8 mouse cellular contexts compared by ENCODE assay signal in genomic region chr3:145937505-145938404, GRCm38 (mm10). TPM values are rescaled to one million over a fixed set of nuclear protein-coding genes. Genes with fewer than 3 reads are reported as not detected.
DNase-seq lines count a peak whose midpoint lies in the region; ATAC-seq and TF ChIP-seq lines count a peak whose summit lies in the region.

Gene 2410004B18Rik, plus strand, starts transcription at chr3:145938014.

- peak within 1 kb of the TSS; percentile 78 for H3K9ac ChIP-seq in forebrain, postnatal 0 days
- peak within 1 kb of the TSS; percentile 88 for H3K9ac ChIP-seq in lung, embryonic 14.5 days

- 0 out of 2 replicates have a peak within 1 kb of the TSS, but pooled peaks have one; percentile 26 for H3K27ac ChIP-seq in cerebellum, adult 2 months (ENCODE audit: insufficient read depth, low read length)
- peak within 1 kb of the TSS; percentile 85 for H3K27ac ChIP-seq in forebrain, postnatal 0 days (ENCODE audit: low read depth, low read length)
- H3K27ac ChIP-seq in lung, embryonic 14.5 days (ENCODE audit: low read depth) = peak within 1 kb of the TSS; percentile 30; the same call in 1 of the 2 replicates

- peak within 1 kb of the TSS; percentile 82 for H3K4me2 ChIP-seq in forebrain, postnatal 0 days (ENCODE audit: low read depth)
- peak within 1 kb of the TSS; percentile 86 for H3K4me2 ChIP-seq in lung, embryonic 14.5 days

- H3K4me3 ChIP-seq in cerebellum, adult 2 months (replicated peaks; ENCODE audit: insufficient read depth, low read depth, low read length) = peak within 1 kb of the TSS; percentile 65
- peak within 1 kb of the TSS; percentile 94 for H3K4me3 ChIP-seq in forebrain, postnatal 0 days (ENCODE audit: low read depth, low read length)
- peak within 1 kb of the TSS; percentile 96 for H3K4me3 ChIP-seq in lung, embryonic 14.5 days (ENCODE audit: low read depth, low read length)

- ATAC-seq in forebrain, postnatal 0 days = peak; percentile 99
- peak; percentile 92 for ATAC-seq in lung, embryonic 14.5 days (ENCODE audit: insufficient read depth)
- ATAC-seq in neutrophil, adult 5-6 weeks (ENCODE audit: extremely low read depth, insufficient number of reproducible peaks, low FRiP score, poor library complexity, severe bottlenecking) = peak; percentile 84

- no peaks in the 10 kb centered on the region for H3K9me3 ChIP-seq in forebrain, postnatal 0 days (ENCODE audit: low read length)
- no peaks in the 10 kb centered on the region for H3K9me3 ChIP-seq in lung, embryonic 14.5 days (ENCODE audit: low read depth, low read length)

- TF ChIP-seq CTCF in cerebellum, adult 2 months (IDR thresholded peaks at IDR 0.05; ENCODE audit: borderline replicate concordance, insufficient read depth, low read depth, low read length) = peak; percentile 79
- TF ChIP-seq CTCF in forebrain, postnatal 0 days (IDR thresholded peaks at IDR 0.05; ENCODE audit: low read depth) = peak; percentile 94
- TF ChIP-seq CTCF in lung, embryonic 14.5 days (IDR thresholded peaks at IDR 0.05; ENCODE audit: low read depth) = peak; percentile 96

- WGBS in cerebellum, adult 2 months = 2% methylated on average over 70 of the region's 70 CpGs
- WGBS in forebrain, postnatal 0 days = 3% methylated on average over 66 of the region's 70 CpGs
- WGBS in lung, embryonic 14.5 days = under 1% methylated on average over 70 of the region's 70 CpGs

- peaks cover 16% of the 10 kb centered on the region for H3K36me3 ChIP-seq in forebrain, postnatal 0 days (ENCODE audit: insufficient read depth)
- peaks cover 34% of the 10 kb centered on the region for H3K36me3 ChIP-seq in lung, embryonic 14.5 days (ENCODE audit: insufficient read depth)

- H3K27me3 ChIP-seq in cerebellum, adult 2 months (ENCODE audit: control insufficient read depth, insufficient read depth, low read length) = no peaks in the 10 kb centered on the region
- H3K27me3 ChIP-seq in forebrain, postnatal 0 days (ENCODE audit: insufficient read depth, low read length) = no peaks in the 10 kb centered on the region
- no peaks in the 10 kb centered on the region for H3K27me3 ChIP-seq in lung, embryonic 14.5 days (ENCODE audit: insufficient read depth, low read length)

- peak; percentile 87 for TF ChIP-seq POLR2A in cerebellum, adult 2 months (IDR thresholded peaks at IDR 0.05; ENCODE audit: borderline replicate concordance, insufficient read depth, low read length)

- peaks cover 9% of the 10 kb centered on the region for H3K4me1 ChIP-seq in cerebellum, adult 2 months (ENCODE audit: control insufficient read depth, insufficient read depth, low read length)
- peaks cover 13% of the 10 kb centered on the region for H3K4me1 ChIP-seq in forebrain, postnatal 0 days (ENCODE audit: insufficient read depth)
- H3K4me1 ChIP-seq in lung, embryonic 14.5 days (ENCODE audit: insufficient read depth) = peaks cover 11% of the 10 kb centered on the region; the same call in 1 of the 2 replicates

- DNase-seq in MEL-GATA-1-ER (ENCODE audit: extremely low read depth, low read depth) = peak; percentile 72
- DNase-seq in cerebellum, adult 2 months = peak; percentile 88 to 93
- peak; percentile 97 for DNase-seq in forebrain, postnatal 0 days
- DNase-seq in heart, postnatal 4 days = peak; percentile 96
- peak; percentile 81 to 90 for DNase-seq in layer of hippocampus, adult 8-10 months (ENCODE audit: low spot score in 2 of 2)
- peak; percentile 98 for DNase-seq in lung, embryonic 14.5 days
- DNase-seq in testis, postnatal 14 days (ENCODE audit: low spot score) = peak; percentile 89

RNA-seq across cellular contexts. Expression of gene 2410004B18Rik, which starts in this region (rescaled TPM):
- polyA plus RNA-seq in cerebellum, adult 2 months (2012; rRNA removed) = 44.3 and 47.9 TPM in 2 replicates
- 57.5 and 71.2 TPM in 2 replicates for total RNA-seq in forebrain, postnatal 0 days (2014; rRNA removed)
- polyA plus RNA-seq in forebrain, postnatal 0 days (2015; fragmentation: Nextera tagmentation; extraction: Ambion mirVana) = 96.4 and 97.3 TPM in 2 replicates
- total RNA-seq in heart, postnatal 4 days (2021) = 10 to 100 TPM; 24.8 to 25.5 TPM
- total RNA-seq in layer of hippocampus, adult 8-10 months (2022) = 10 to 100 TPM; 31.8 to 38.5 (median 33.2) TPM
- 50.7 and 52.7 TPM in 2 replicates for polyA plus RNA-seq in lung, embryonic 14.5 days (2014; fragmentation: Nextera tagmentation; extraction: Ambion mirVana)
- 45.2 and 50.5 TPM in 2 replicates for total RNA-seq in neutrophil, adult 5-6 weeks (2017)

Comparison
In these comparisons a context has a peak if more than half of its experiments do, and no peak if none do; other contexts are left out.
1. Peak in every context shown above with its lines: DNase-seq, ATAC-seq, H3K4me3 ChIP-seq and H3K27ac ChIP-seq.
2. H3K27ac ChIP-seq: peak in every context shown above with its lines; median percentile 85 in forebrain, postnatal 0 days; 30 in lung, embryonic 14.5 days; 26 in cerebellum, adult 2 months.